Comparison of ENCODE assay signal across 24 mouse cellular contexts in genomic region chr12:13776687-13777086, GRCm38 (mm10).
"Had no signal": no experiment of that assay in that cellular context is flagged by ENCODE, and none has a peak within 500 bp of the region (broad histone marks: within the 10 kb centered on the region; RNA-seq: fewer than 3 reads in every experiment).

No protein-coding gene starts in this region.

- H3K4me2 ChIP-seq: embryonic facial prominence, embryonic 12.5 days; embryonic facial prominence, embryonic 13.5 days; embryonic facial prominence, embryonic 15.5 days; forebrain, embryonic 12.5 days; forebrain, embryonic 13.5 days; forebrain, embryonic 15.5 days had no signal

- H3K4me3 ChIP-seq: embryonic facial prominence, embryonic 10.5 days; embryonic facial prominence, embryonic 12.5 days; embryonic facial prominence, embryonic 13.5 days; embryonic facial prominence, embryonic 15.5 days; erythroblast, embryonic 14.5 days; forebrain, embryonic 10.5 days; forebrain, embryonic 12.5 days; forebrain, embryonic 13.5 days; forebrain, embryonic 15.5 days; gastrocnemius, adult 2 months; heart, adult 2 months had no signal

- H3K36me3 ChIP-seq: embryonic facial prominence, embryonic 10.5 days; embryonic facial prominence, embryonic 12.5 days; embryonic facial prominence, embryonic 13.5 days; embryonic facial prominence, embryonic 15.5 days; forebrain, embryonic 10.5 days; forebrain, embryonic 12.5 days; forebrain, embryonic 15.5 days had no signal

- H3K27me3 ChIP-seq: embryonic facial prominence, embryonic 12.5 days; embryonic facial prominence, embryonic 13.5 days; embryonic facial prominence, embryonic 15.5 days; forebrain, embryonic 12.5 days; forebrain, embryonic 13.5 days; forebrain, embryonic 15.5 days had no signal

- DNase-seq: cerebellum, adult 9-10 months; cerebellum, adult 9-11 months; cerebellum, postnatal 10 days; cerebellum, postnatal 14 days; cerebellum, postnatal 25 days; cerebellum, postnatal 36 days; embryo, embryonic 11 days; forebrain, postnatal 0 days; gastrocnemius, adult 2 months; gastrocnemius, postnatal 10 days; gastrocnemius, postnatal 14 days; gastrocnemius, postnatal 25 days; gastrocnemius, postnatal 36 days; heart, adult 18-20 months; heart, adult 2 months had no signal

- H3K4me1 ChIP-seq: embryonic facial prominence, embryonic 10.5 days; embryonic facial prominence, embryonic 12.5 days; embryonic facial prominence, embryonic 13.5 days; embryonic facial prominence, embryonic 15.5 days; forebrain, embryonic 10.5 days; forebrain, embryonic 12.5 days; forebrain, embryonic 13.5 days; forebrain, embryonic 15.5 days had no signal

- H3K9me3 ChIP-seq: embryonic facial prominence, embryonic 10.5 days; embryonic facial prominence, embryonic 13.5 days; embryonic facial prominence, embryonic 15.5 days; forebrain, embryonic 10.5 days; forebrain, embryonic 12.5 days; forebrain, embryonic 13.5 days; forebrain, embryonic 15.5 days had no signal

- H3K9ac ChIP-seq: embryonic facial prominence, embryonic 12.5 days; embryonic facial prominence, embryonic 13.5 days; embryonic facial prominence, embryonic 15.5 days; forebrain, embryonic 12.5 days; forebrain, embryonic 13.5 days; forebrain, embryonic 15.5 days; forebrain, postnatal 0 days had no signal

- H3K27ac ChIP-seq: embryonic facial prominence, embryonic 10.5 days; embryonic facial prominence, embryonic 12.5 days; embryonic facial prominence, embryonic 13.5 days; embryonic facial prominence, embryonic 15.5 days; forebrain, embryonic 10.5 days; forebrain, embryonic 12.5 days; forebrain, embryonic 13.5 days; forebrain, embryonic 15.5 days; gastrocnemius, adult 2 months; heart, adult 2 months had no signal
